14 mouse cellular contexts compared by ENCODE assay signal in the genomic region with DNA sequence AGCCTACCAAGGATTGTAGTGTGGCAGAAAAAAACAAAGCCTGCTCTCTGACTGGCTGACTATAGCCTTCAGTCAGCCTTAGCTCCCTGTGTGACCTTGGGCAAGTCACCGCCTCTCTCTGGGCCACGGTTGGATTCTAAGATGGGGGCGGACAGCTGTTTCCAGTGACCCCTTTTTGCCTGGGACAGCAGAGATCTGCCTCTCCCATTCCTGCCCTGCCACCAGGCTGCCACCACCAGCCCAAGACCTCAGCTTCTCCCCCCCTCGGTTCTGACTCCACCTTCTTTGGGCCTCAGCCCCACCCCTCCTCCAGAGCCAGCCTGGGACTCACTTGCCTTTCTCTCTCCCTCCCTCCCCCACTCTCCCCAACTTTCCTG. TPM values are rescaled to one million over a fixed set of nuclear protein-coding genes. Genes with fewer than 3 reads are reported as not detected.
DNase-seq lines count a peak whose midpoint lies in the region; ATAC-seq and TF ChIP-seq lines count a peak whose summit lies in the region.
"Had no signal": no experiment of that assay in that cellular context is flagged by ENCODE, and none has a peak within 500 bp of the region (broad histone marks: within the 10 kb centered on the region; RNA-seq: fewer than 3 reads in every experiment).

No protein-coding gene starts in this region.

- no peak overlapping the region for H3K4me3 ChIP-seq in heart, postnatal 0 days (ENCODE audit: low read depth, low read length)
- no peak overlapping the region for H3K4me3 ChIP-seq in embryonic facial prominence, embryonic 13.5 days
- no peak overlapping the region for H3K4me3 ChIP-seq in stomach, embryonic 16.5 days (replicated peaks; ENCODE audit: low read length)

- H3K4me1 ChIP-seq in heart, postnatal 0 days (ENCODE audit: control insufficient read depth, insufficient read depth), result peaks cover 9% of the 10 kb centered on the region
- H3K4me1 ChIP-seq in embryonic facial prominence, embryonic 13.5 days, result peaks cover 25% of the 10 kb centered on the region
- H3K4me1 ChIP-seq in stomach, embryonic 16.5 days (ENCODE audit: control insufficient read depth, insufficient read depth, low read length), result peaks cover 20% of the 10 kb centered on the region

- no peaks in the 10 kb centered on the region for H3K27me3 ChIP-seq in heart, postnatal 0 days (ENCODE audit: control insufficient read depth, insufficient read depth, low read length)
- peaks cover 11% of the 10 kb centered on the region for H3K27me3 ChIP-seq in embryonic facial prominence, embryonic 13.5 days
- H3K27me3 ChIP-seq in stomach, embryonic 16.5 days (ENCODE audit: control insufficient read depth, insufficient read depth, low read length), result no peaks in the 10 kb centered on the region

- no peaks in the 10 kb centered on the region for H3K9me3 ChIP-seq in heart, postnatal 0 days (replicated peaks; ENCODE audit: control insufficient read depth, low read length)
- no peaks in the 10 kb centered on the region for H3K9me3 ChIP-seq in embryonic facial prominence, embryonic 13.5 days
- no peaks in the 10 kb centered on the region for H3K9me3 ChIP-seq in stomach, embryonic 16.5 days (replicated peaks; ENCODE audit: control insufficient read depth, low read length)
- H3K9me3 ChIP-seq: G1E had no signal

- TF ChIP-seq EP300 in heart, postnatal 0 days (IDR thresholded peaks at IDR 0.05; ENCODE audit: low read depth), result no peak

- no peak overlapping the region for H3K4me2 ChIP-seq in heart, postnatal 0 days (ENCODE audit: low read depth, low read length)
- H3K4me2 ChIP-seq in embryonic facial prominence, embryonic 13.5 days, result no peak overlapping the region; the same call in 1 of the 2 replicates
- peak overlapping the region; percentile 53; the same call in 1 of the 2 replicates for H3K4me2 ChIP-seq in stomach, embryonic 16.5 days (ENCODE audit: low read depth, low read length)

- H3K36me3 ChIP-seq in heart, postnatal 0 days (replicated peaks; ENCODE audit: control insufficient read depth, insufficient read depth, low read length), result peaks cover 5% of the 10 kb centered on the region
- peaks cover 44% of the 10 kb centered on the region for H3K36me3 ChIP-seq in embryonic facial prominence, embryonic 13.5 days
- no peaks in the 10 kb centered on the region for H3K36me3 ChIP-seq in stomach, embryonic 16.5 days (ENCODE audit: control insufficient read depth, insufficient read depth, low read length)
- H3K36me3 ChIP-seq: G1E had no signal

- ATAC-seq in heart, postnatal 0 days (ENCODE audit: insufficient read depth, low read depth), result no peak
- no peak for ATAC-seq in embryonic facial prominence, embryonic 13.5 days (ENCODE audit: insufficient number of reproducible peaks, insufficient read depth, low FRiP score, low TSS enrichment, low read depth)
- no peak for ATAC-seq in stomach, embryonic 16.5 days (ENCODE audit: insufficient read depth, low FRiP score)
- ATAC-seq: inflammation-experienced regulatory T-cells, adult 6 months had no signal

- 39% methylated on average over 4 of the region's 4 CpGs for WGBS in heart, postnatal 0 days
- 43% methylated on average over 4 of the region's 4 CpGs for WGBS in embryonic facial prominence, embryonic 13.5 days
- WGBS in stomach, embryonic 16.5 days, result 51% methylated on average over 4 of the region's 4 CpGs

- no peak for TF ChIP-seq CTCF in heart, postnatal 0 days (IDR thresholded peaks at IDR 0.05; ENCODE audit: low read depth)

- H3K9ac ChIP-seq in heart, postnatal 0 days (replicated peaks; ENCODE audit: low read depth, low read length), result no peak overlapping the region
- peak overlapping the region; percentile 63 for H3K9ac ChIP-seq in embryonic facial prominence, embryonic 13.5 days
- H3K9ac ChIP-seq in stomach, embryonic 16.5 days (ENCODE audit: low read length), result no peak overlapping the region

- no peak for DNase-seq in heart, postnatal 0 days (ENCODE audit: low spot score)
- no peak for DNase-seq in heart, postnatal 14 days
- DNase-seq in ovary, adult 18-20 months (ENCODE audit: low spot score), result peak; percentile 74
- no peak for DNase-seq in ovary, postnatal 14 days (ENCODE audit: low spot score)
- DNase-seq in gastrocnemius, postnatal 14 days, result no peak
- DNase-seq in thymus, postnatal 0 days (ENCODE audit: low spot score), result no peak

- peak overlapping the region; percentile 70; the same call in 1 of the 2 replicates for H3K27ac ChIP-seq in heart, postnatal 0 days (ENCODE audit: low read depth)
- H3K27ac ChIP-seq in embryonic facial prominence, embryonic 13.5 days, result peak overlapping the region; percentile 71; the same call in 1 of the 2 replicates
- H3K27ac ChIP-seq in stomach, embryonic 16.5 days (ENCODE audit: low read length), result peak overlapping the region; percentile 70
- H3K27ac ChIP-seq: macrophage had no signal

- intact Hi-C loops in heart, postnatal 14 days (cut with DNase I), result no loop called here
- intact Hi-C loops in gastrocnemius, postnatal 14 days (cut with DNase I; ENCODE audit: low total_unique reads), result no loop called here

RNA-seq across cellular contexts. Expression of a gene that starts 9.6 kb away (rescaled TPM):
- total RNA-seq in heart, postnatal 0 days (2014; rRNA removed; ENCODE audit: low replicate concordance), result 38.4 and 49.8 TPM in 2 replicates
- polyA plus RNA-seq in heart, postnatal 0 days (2015; fragmentation: Nextera tagmentation; extraction: Ambion mirVana), result 15.7 and 17.8 TPM in 2 replicates
- 10 to 100 TPM; 53.9 to 54.3 TPM for total RNA-seq in heart, postnatal 14 days (2021)
- 49.5 and 50.6 TPM in 2 replicates for polyA plus RNA-seq in embryonic facial prominence, embryonic 13.5 days (2015; fragmentation: Nextera tagmentation; extraction: Ambion mirVana)
- 28.1 and 32.0 TPM in 2 replicates for polyA plus RNA-seq in stomach, embryonic 16.5 days (2015; fragmentation: Nextera tagmentation; extraction: Ambion mirVana)
- total RNA-seq in gastrocnemius, postnatal 14 days (2021), result 10 to 100 TPM; 34.6 to 41.4 TPM
- polyA plus RNA-seq in thymus, postnatal 0 days (2015; fragmentation: Nextera tagmentation; extraction: Ambion mirVana), result 8.1 and 10.1 TPM in 2 replicates
- total RNA-seq: neutrophil, adult 5-6 weeks had no signal

RNA-seq across cellular contexts. Expression of a gene that starts 30.4 kb away (rescaled TPM):
- total RNA-seq in heart, postnatal 0 days (2014; rRNA removed; ENCODE audit: low replicate concordance), result 0.50 TPM in 1 of 2 replicates, not detected in the other
- 0.29 and 0.49 TPM in 2 replicates for polyA plus RNA-seq in heart, postnatal 0 days (2015; fragmentation: Nextera tagmentation; extraction: Ambion mirVana)
- not detected for total RNA-seq in heart, postnatal 14 days (2021)
- 0.53 and 1.5 TPM in 2 replicates for polyA plus RNA-seq in embryonic facial prominence, embryonic 13.5 days (2015; fragmentation: Nextera tagmentation; extraction: Ambion mirVana)
- polyA plus RNA-seq in stomach, embryonic 16.5 days (2015; fragmentation: Nextera tagmentation; extraction: Ambion mirVana), result 1.8 TPM in 2 replicates
- not detected for total RNA-seq in gastrocnemius, postnatal 14 days (2021)
- 0.12 and 0.39 TPM in 2 replicates for polyA plus RNA-seq in thymus, postnatal 0 days (2015; fragmentation: Nextera tagmentation; extraction: Ambion mirVana)
- total RNA-seq: left cerebral cortex, postnatal 14 days; neutrophil, adult 5-6 weeks had no signal
- polyA plus RNA-seq: G1E; inflammation-experienced regulatory T-cells, adult 6 months; macrophage had no signal

RNA-seq across cellular contexts. Expression of a gene that starts 31.8 kb away (rescaled TPM):
- total RNA-seq in heart, postnatal 0 days (2014; rRNA removed; ENCODE audit: low replicate concordance), result 40.0 and 52.2 TPM in 2 replicates
- polyA plus RNA-seq in heart, postnatal 0 days (2015; fragmentation: Nextera tagmentation; extraction: Ambion mirVana), result 1.1 and 1.2 TPM in 2 replicates
- total RNA-seq in heart, postnatal 14 days (2021), result 10 to 100 TPM; 28.1 to 31.0 TPM
- 2.6 and 2.8 TPM in 2 replicates for polyA plus RNA-seq in embryonic facial prominence, embryonic 13.5 days (2015; fragmentation: Nextera tagmentation; extraction: Ambion mirVana)
- polyA plus RNA-seq in stomach, embryonic 16.5 days (2015; fragmentation: Nextera tagmentation; extraction: Ambion mirVana), result 6.8 TPM in 2 replicates
- 10 to 100 TPM; 49.4 to 49.8 TPM for total RNA-seq in gastrocnemius, postnatal 14 days (2021)
- polyA plus RNA-seq in thymus, postnatal 0 days (2015; fragmentation: Nextera tagmentation; extraction: Ambion mirVana), result 3.0 and 4.1 TPM in 2 replicates

RNA-seq across cellular contexts. Expression of a gene that starts 32.3 kb away (rescaled TPM):
- total RNA-seq in heart, postnatal 0 days (2014; rRNA removed; ENCODE audit: low replicate concordance), result 42.4 and 50.9 TPM in 2 replicates
- polyA plus RNA-seq in heart, postnatal 0 days (2015; fragmentation: Nextera tagmentation; extraction: Ambion mirVana), result 21.9 and 22.0 TPM in 2 replicates
- total RNA-seq in heart, postnatal 14 days (2021), result 10 to 100 TPM; 11.2 to 13.7 TPM
- 22.6 and 25.9 TPM in 2 replicates for polyA plus RNA-seq in embryonic facial prominence, embryonic 13.5 days (2015; fragmentation: Nextera tagmentation; extraction: Ambion mirVana)
- polyA plus RNA-seq in stomach, embryonic 16.5 days (2015; fragmentation: Nextera tagmentation; extraction: Ambion mirVana), result 123 and 146 TPM in 2 replicates
- 10 to 100 TPM; 19.6 to 21.2 TPM for total RNA-seq in gastrocnemius, postnatal 14 days (2021)
- polyA plus RNA-seq in thymus, postnatal 0 days (2015; fragmentation: Nextera tagmentation; extraction: Ambion mirVana), result 60.0 and 68.3 TPM in 2 replicates

RNA-seq across cellular contexts. Expression of a gene that starts 42.3 kb away (rescaled TPM):
- total RNA-seq in heart, postnatal 0 days (2014; rRNA removed; ENCODE audit: low replicate concordance), result not detected in 2 replicates
- not detected in 2 replicates for polyA plus RNA-seq in heart, postnatal 0 days (2015; fragmentation: Nextera tagmentation; extraction: Ambion mirVana)
- not detected for total RNA-seq in heart, postnatal 14 days (2021)
- polyA plus RNA-seq in embryonic facial prominence, embryonic 13.5 days (2015; fragmentation: Nextera tagmentation; extraction: Ambion mirVana), result not detected in 2 replicates
- polyA plus RNA-seq in stomach, embryonic 16.5 days (2015; fragmentation: Nextera tagmentation; extraction: Ambion mirVana), result not detected in 2 replicates
- not detected for total RNA-seq in gastrocnemius, postnatal 14 days (2021)
- polyA plus RNA-seq in thymus, postnatal 0 days (2015; fragmentation: Nextera tagmentation; extraction: Ambion mirVana), result 0.39 and 0.55 TPM in 2 replicates
- total RNA-seq: left cerebral cortex, postnatal 14 days; neutrophil, adult 5-6 weeks had no signal
- polyA plus RNA-seq: embryonic facial prominence, embryonic 14.5 days; G1E; inflammation-experienced regulatory T-cells, adult 6 months; macrophage had no signal
